Mouse (Mus musculus) brain, embryonic 14.5 days (tissue): ENCODE measurements around the gene Ppfibp2. TPM values are rescaled to one million over a fixed set of nuclear protein-coding genes. Genes with fewer than 3 reads are reported as not detected.

ENCODE experiments used
- DNase-seq: peaks from one replicate; pipeline ENCODE4 v3.0.0-alpha.2; 2011; ENCODE audit warnings: low read depth
- CTCF ChIP-seq: fragments of 200-500 bp; IDR thresholded peaks from 2 replicates; pipeline ENCODE4 v1.5.1; 2012; ENCODE audit warnings: inconsistent platforms, mild to moderate bottlenecking, moderate library complexity, borderline replicate concordance; ENCODE audit not compliant: insufficient read depth, insufficient read length; ENCODE audit errors: extremely low read depth
- POLR2A ChIP-seq: fragments of 200-500 bp; IDR thresholded peaks from 2 replicates; pipeline ENCODE4 v1.6.1; 2012; ENCODE audit warnings: mild to moderate bottlenecking, inconsistent platforms, borderline replicate concordance; ENCODE audit not compliant: poor library complexity, insufficient read depth, insufficient read length, severe bottlenecking; ENCODE audit errors: extremely low read depth
- polyA plus RNA-seq: library from polyadenylated mRNA; depleted of rRNA; stranded (reverse); fragments of >200 nt; gene quantifications from 2 replicates; pipeline ENCODE4 v1.2.3, GENCODE M21; 2012; rRNA removed

Gene Ppfibp2
- polyA plus RNA-seq = 2.2 and 3.4 TPM in 2 replicates

DNA sequence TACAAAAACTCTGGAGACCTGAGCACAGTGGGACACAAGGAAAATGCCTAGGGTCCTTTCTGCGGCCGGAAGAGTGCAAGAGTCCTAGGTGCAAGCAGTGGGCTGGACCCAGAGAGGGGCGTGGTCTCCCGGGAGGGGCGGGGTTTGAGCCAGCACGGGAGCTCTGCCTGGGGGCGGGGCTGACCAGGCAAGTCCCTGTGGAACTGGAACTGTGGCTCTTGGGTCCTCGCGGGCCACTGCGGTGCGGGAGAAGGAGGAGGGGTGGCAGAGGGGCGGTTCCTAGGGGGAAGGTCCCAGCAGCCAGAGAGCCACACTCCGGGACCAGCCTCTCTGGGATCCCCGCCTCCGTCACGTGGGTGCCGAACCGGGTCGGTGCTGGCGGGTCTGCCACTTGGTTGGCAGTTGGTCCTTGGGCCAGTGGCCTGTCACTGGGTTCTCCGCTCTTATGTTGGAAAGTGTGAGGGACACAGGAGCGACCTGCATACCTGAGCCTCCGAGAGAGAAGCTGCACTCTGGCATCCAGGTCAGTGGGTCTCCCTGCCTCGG is at the start of gene Ppfibp2:
Gene Ppfibp2 (plus strand): TSS at position 351 of the 546 bp plus-strand sequence.
- DNase-seq = peak; percentile 88
- TF ChIP-seq POLR2A (no peak), CTCF (0 out of 2 replicates have a peak, but pooled peaks have one; percentile 3)

DNA sequence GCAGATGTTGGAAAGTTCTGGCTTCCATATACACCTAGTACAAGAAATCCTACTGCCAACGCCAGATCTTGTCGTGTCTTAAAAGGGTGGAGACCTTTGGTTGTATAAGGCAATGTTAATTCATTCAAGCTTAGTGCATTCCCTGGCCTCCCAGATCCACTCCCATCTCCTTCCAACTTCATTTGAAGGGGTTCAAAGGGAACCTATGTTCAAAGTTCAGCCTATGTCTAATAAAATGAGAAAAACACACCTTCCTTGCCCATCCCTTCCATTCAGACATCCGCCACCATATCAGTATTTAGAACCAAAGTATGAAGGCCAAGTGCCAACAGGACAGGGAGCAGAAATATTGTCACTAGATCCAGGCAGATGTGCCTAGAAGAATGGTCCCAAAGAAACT is 47.1 kb upstream of the Ppfibp2 start:
- DNase-seq = no peak
- no peak for TF ChIP-seq POLR2A
- no peak for TF ChIP-seq CTCF

DNA sequence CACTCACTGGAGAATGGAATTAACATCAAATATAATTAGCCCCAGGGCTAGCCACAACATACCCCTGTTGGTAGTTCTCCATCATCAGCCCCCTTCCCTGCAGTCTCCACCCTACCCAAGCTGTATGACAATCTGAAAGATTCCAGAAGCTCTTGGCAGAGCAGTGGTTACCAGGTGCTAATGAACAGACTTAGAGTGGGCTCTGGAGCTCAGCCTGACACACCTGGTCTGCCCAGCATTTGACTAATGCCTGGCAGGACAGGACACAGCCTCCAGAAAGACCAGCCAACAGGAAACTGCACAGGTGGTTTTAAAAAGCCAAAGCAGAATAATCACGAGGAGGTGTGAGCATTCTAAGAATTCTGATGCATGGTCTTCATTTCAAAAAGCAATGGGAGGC is 41.5 kb upstream of the Ppfibp2 start:
- DNase-seq = no peak

DNA sequence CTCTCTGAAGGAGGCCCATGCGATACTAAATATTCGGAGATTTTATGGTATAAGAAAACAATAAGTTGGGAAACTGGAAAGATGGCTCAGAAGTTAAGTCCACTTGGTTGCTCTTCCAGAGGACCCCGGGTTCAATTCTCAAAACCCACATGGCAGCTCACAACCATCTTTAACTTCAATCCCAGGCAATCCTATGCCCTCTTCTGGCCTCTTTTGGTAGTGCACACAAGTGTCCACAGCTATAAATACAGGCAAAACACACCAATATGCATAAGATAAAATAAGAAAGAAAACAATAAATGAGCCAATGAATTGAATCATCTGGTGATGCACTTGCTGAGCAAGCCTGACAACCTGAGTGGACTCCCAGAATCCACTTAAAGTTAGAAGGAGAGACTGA is 39.1 kb upstream of the Ppfibp2 start:
- TF ChIP-seq CTCF (peak; percentile 12; the same call in 1 of the 2 replicates), POLR2A (no peak)
- no peak for DNase-seq

More for the DNA sequence above, 41.5 kb upstream of the Ppfibp2 start:
- TF ChIP-seq POLR2A = no peak
- TF ChIP-seq CTCF = no peak

DNA sequence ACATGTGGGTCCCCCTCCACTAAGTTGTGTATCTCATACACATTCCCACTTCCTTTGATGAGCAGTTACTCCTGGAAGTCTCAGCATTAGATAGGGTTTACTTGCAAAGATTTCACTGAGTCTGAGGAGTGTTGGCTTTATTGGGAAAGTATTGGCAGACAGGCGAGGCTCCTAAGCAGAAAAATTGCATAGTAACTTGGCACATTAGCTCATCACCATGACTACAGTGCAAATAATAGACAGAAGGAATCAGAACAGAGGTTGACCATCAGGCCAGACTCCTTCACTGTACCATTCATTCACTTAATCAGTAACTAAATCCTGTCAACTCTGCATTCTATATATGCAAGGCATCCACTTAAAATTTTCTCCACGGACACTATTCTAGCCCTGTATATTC is 34.3 kb upstream of the Ppfibp2 start:
- DNase-seq = peak; percentile 11
- no peak for TF ChIP-seq POLR2A
- TF ChIP-seq CTCF = no peak

DNA sequence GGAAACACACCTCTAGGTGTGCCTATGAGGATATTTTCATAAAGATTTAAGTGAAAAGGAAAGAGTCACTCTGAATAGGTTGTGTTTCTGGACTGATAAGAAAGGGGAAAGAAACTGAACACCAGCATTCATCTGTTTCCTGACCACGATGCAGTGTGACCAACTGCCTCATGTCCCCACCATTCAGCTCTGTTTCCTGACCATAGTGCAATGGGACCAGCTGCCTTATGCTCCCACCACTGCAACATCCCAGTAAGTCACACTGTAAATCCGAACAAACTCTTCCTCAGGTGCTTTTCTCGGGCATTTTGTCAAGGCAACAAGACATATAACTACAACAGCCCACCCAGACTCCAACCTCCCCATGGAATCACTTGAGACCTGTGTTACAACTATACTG is 33.4 kb upstream of the Ppfibp2 start:
- TF ChIP-seq CTCF (no peak), POLR2A (no peak)
- DNase-seq = no peak

DNA sequence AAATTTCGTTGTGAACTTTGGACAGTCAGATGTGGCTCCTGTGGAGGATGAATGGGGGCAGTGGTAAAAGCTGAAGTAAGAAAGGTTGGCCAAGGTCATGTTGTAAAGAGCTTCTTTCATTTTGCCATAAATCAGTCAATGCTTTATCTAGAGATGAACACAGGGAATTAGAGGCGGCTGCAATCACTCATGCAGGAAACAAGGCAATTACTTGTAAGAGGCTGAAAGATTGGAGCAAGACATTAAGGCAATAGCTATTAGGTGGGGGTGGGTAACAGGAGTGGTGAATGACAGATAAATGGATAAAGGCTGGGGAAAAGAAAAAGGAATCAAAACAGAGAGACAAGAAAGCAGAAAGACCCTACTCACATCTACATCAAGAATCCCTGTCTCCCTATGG is 31.3 kb upstream of the Ppfibp2 start:
- TF ChIP-seq CTCF (no peak), POLR2A (no peak)
- DNase-seq = peak; percentile 37

DNA sequence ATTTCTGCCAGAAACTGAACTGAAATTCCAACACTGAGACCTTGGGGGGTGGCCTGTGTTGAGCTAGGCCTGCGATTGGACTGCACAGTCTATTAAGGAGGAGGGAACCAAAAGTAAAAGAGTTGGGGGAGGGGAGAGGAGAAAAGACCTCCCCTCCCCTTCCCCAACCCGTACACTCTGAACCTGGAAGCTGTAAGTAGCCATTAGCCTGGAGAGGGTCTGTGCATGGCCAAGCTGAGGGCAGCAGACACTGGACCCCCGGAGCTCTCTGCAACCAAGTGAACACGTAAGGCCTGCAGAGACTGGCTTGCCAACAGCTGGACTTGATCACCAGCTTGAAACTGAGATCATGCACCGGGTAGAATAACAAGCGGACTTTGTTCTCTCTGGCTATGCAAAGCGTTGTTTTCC is 27.7 kb upstream of the Ppfibp2 start, which contains the start of gene Olfml1:
Gene Olfml1 (plus strand): TSS at position 186 of the 411 bp plus-strand sequence.
- TF ChIP-seq POLR2A (no peak), CTCF (no peak)
- peak; percentile 30 for DNase-seq

DNA sequence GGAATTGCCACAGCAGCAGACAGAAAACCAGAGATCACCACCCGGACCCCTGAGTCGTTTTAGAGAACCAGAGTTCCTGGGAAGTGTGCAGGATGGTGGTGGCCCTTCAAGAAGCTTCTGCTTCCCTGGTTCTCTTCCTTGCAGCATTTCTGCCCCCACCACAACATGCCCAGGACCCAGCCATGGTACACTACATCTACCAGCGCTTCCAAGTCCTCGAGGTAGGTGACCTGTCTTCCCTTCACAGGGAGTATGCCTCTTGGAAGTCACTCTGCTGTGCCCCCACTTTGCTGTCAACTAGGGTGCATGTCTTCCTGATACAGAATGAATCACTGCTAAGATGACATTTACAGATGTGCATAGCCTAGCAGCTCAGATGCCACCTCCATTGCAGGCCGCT is 27.3 kb upstream of the Ppfibp2 start:
- no peak for DNase-seq
- TF ChIP-seq POLR2A (no peak), CTCF (no peak)

DNA sequence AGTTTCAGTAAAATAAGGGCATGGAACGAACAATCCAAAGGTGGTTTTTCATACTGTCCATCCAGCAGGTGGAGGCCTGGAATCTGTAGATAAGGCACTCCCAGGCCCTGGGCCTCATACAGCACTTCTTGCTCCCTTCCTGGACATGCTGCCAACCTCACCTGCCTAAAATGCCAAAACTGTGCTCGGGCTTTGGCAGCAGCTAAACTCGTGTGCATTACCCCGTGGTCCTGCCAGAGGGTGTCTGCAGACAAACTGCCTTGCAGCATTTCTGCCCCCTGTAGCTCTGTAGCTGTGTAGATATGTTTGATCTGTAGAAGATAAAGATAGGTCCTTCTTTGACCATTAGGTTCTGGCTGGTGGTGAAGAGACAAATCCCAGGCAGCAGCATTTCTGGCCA is 26.0 kb upstream of the Ppfibp2 start:
- no peak for TF ChIP-seq POLR2A
- no peak for TF ChIP-seq CTCF
- DNase-seq = no peak

DNA sequence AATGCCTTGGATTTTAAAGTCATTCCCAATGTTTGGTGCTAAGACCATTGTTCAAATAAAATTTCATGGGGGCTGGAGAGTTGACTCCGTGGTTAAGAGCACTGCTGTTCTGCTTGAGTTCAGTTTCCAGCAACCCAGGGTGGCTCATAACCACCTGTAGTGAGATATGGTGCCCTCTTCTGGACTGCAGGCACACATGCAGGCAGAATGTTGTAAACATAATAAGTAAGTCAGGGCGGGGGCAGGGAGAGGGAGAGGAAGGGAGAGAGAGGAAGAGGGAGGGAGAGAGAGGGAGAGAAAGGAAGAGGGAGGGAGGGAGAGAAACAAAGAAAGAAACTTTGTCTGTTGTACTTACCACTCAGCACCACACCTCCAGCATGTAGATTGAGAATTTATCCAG is 21.2 kb upstream of the Ppfibp2 start:
- TF ChIP-seq POLR2A (no peak), CTCF (0 out of 2 replicates have a peak, but pooled peaks have one; percentile 1)

DNA sequence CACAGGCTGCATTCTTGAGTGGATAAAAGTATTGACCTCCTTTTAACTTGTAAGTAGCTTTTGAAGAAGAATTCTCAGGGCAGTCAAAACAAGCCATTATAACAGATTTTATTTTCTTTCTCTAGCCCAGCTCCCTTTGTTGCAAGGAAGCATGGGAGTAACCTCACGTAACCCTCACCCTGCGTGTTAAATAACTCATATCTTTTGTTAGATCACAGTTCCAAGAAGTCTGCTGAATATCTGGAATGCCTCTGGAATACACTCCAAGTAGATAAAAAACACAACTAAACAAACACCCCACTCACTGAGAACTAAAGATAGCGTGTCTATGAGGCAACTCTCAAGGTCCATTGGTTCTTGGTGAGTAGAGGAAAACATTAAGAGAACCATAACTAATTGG is 20.7 kb upstream of the Ppfibp2 start:
- TF ChIP-seq POLR2A (no peak), CTCF (no peak)
- DNase-seq = no peak

More for the DNA sequence above, 21.2 kb upstream of the Ppfibp2 start:
- DNase-seq = no peak

DNA sequence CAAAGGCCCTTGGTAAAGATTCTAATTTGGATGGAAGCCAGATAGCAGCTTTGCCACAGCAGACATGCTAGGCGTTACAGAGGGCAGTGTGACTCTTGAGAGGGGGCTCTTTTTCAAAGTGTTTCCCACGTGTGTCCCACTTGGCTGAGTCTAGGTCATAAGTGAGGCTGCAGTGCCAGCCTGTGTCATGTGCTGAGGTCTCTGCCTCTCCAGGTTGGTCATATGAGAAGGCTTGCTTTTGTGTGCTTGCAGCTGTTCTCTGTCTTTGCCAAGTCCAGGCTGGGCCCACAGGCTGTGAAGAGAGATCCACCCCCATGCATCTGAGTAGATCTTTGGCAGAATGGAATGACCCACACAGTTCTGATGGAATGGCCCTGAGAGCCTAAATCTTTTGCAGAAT is 2.4 kb upstream of the Ppfibp2 start:
- peak; percentile 73 for DNase-seq
- TF ChIP-seq CTCF = no peak
- TF ChIP-seq POLR2A = no peak

DNA sequence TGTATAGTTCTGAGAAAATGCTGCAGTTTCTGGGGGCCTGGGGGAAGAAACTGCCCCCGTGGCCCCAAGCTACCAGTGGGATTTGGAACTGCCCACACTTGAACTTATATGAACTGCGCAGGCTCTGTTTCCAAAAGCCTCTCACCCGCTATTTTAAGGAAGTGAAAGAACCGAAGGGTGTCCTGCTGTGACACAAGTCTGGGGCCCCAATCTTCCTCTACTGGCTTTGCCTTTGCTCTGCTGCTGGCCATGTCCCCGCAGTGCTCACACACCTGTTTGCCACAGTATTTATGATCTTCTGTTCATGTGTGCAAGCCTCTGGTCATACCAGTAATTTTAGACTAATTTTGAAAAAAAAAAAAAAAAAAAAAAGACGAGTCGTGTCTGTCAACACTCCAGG is 1.1 kb upstream of the Ppfibp2 start:
- no peak for TF ChIP-seq POLR2A
- TF ChIP-seq CTCF = no peak
- DNase-seq = no peak

DNA sequence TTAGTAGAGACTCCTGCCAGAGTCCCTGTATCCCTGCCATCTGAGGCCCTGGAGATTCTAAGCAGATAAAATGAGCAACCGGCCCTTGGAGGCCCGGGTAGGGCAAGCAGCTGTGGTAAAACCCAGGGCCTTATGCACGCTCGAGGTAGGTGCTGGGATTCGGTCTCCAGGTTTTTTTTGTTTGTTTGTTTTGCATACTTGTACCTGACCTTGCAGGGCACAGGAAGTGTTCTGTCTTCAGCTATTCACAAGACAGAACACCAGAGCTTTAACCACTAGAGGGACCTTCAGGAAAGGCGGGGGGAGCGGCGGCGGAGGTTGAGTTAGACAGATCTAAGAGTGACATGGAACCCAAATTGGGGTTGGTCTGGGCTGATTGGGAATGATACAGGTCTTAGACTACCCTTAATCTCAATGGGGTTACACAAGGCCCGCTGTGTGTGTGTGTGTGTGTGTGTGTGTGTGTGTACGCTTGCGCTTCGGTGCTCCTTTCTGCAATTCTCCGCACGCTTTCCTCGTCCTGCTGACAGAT is 616 bp upstream of the Ppfibp2 start:
- DNase-seq = peak; percentile 76
- TF ChIP-seq CTCF (peak; percentile 67; the same call in 1 of the 2 replicates), POLR2A (no peak)

DNA sequence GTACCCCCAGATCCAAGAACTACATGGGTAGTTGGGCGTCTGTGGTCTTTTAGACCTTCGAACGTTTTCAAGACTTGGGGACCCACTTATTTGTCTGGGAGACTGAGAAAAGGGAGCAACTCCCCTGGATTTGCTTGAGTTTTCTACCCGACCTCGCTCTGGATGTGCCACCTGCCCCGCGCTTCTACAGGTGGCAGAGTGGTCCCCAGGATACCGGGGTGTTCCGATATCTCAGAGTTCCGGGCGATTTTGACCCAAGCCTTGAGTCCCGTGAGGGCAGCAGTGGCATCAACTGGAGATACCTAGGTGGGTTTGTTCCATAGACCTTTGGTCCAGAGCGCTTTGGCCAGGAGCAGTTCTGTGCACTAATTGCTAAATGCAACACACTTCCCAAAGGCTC is 419 bp downstream of the Ppfibp2 start:
- TF ChIP-seq CTCF (no peak), POLR2A (no peak)
- DNase-seq = no peak
